Mouse (Mus musculus): ENCODE measurements at regions not wholly inside any gene's neighbourhood (a gene's known extent, or its start where the extent isn't known, plus 50 kb on each side); places are given as distances from the start of the nearest gene placed in this dataset.

DNA sequence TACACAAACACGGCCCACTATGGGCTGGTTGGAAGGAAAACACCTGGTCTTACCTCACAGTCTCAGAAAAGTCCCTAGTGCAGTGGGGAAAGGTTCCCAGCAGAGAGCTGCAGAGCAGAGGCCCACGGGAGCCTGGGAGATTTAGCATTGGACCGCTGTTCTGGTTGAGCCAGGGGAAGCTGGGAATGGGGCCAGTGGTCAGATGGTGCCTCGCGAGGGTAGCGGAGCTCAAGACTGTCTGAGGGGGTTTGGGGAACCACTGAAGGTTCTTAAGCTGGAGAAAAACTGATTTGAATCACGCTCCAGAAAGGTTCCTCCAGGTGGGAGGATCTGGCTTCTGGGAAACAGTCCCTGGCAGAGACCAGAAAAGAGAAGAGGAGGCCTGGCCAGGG is 84.8 kb downstream of the Lhx2 start:
- TF ChIP-seq POLR2A (IDR thresholded peaks at IDR 0.05; ENCODE audit: extremely low read depth, insufficient read depth, low read length) (no peak), CTCF (IDR thresholded peaks at IDR 0.05; ENCODE audit: low read depth, low read length) (no peak)
